Mouse (Mus musculus) liver, embryonic 15.5 days (tissue): ENCODE results near the gene Serpini1. TPM values are rescaled to one million over a fixed set of nuclear protein-coding genes. Genes with fewer than 3 reads are reported as not detected.
"Not testable (repeated sequence)": the region's sequence is repeated elsewhere in the genome, so short reads cannot be mapped to it uniquely, and the experiment has no call there.

Experiments
- ATAC-seq: fragments of 200-750 bp; cut with Nextera tagmentation; 2 replicates; pipeline ENCODE4 v1.8.0; 2017; ENCODE audit warnings: moderate number of reproducible peaks, mild to moderate bottlenecking, moderate library complexity; ENCODE audit not compliant: insufficient read depth
- H3K27ac ChIP-seq: fragments of 300-500 bp; sonication (generic); replicated peaks from 2 replicates; pipeline ENCODE4 v1.5.1; 2015; ENCODE audit warnings: mild to moderate bottlenecking, inconsistent platforms
- H3K27me3 ChIP-seq: fragments of 300-500 bp; sonication (generic); 2 replicates; pipeline ENCODE4 v1.6.1; 2015; ENCODE audit warnings: mild to moderate bottlenecking, inconsistent platforms
- H3K36me3 ChIP-seq: fragments of 300-500 bp; sonication (generic); replicated peaks from 2 replicates; pipeline ENCODE4 v1.6.1; 2015; ENCODE audit warnings: moderate library complexity, mild to moderate bottlenecking, inconsistent platforms
- H3K4me1 ChIP-seq: fragments of 300-500 bp; sonication (generic); replicated peaks from 2 replicates; pipeline ENCODE4 v1.6.1; 2015; ENCODE audit warnings: inconsistent platforms
- H3K4me2 ChIP-seq: fragments of 300-500 bp; sonication (generic); 2 replicates; pipeline ENCODE4 v1.6.1; 2015; ENCODE audit warnings: moderate library complexity, mild to moderate bottlenecking, inconsistent platforms
- H3K4me3 ChIP-seq: fragments of 300-500 bp; sonication (generic); replicated peaks from 2 replicates; pipeline ENCODE4 v1.5.1; 2015; ENCODE audit warnings: mild to moderate bottlenecking, inconsistent platforms
- H3K9ac ChIP-seq: fragments of 300-500 bp; sonication (generic); 2 replicates; pipeline ENCODE4 v1.6.1; 2015; ENCODE audit warnings: moderate library complexity, mild to moderate bottlenecking, inconsistent platforms
- H3K9me3 ChIP-seq: fragments of 300-500 bp; sonication (generic); replicated peaks from 2 replicates; pipeline ENCODE4 v1.6.1; 2016; ENCODE audit warnings: inconsistent platforms
- WGBS: fragments of 180-500 bp; shearing (Covaris S2); methylation state at CpG from one replicate; pipeline ENCODE4 v1.1.7; 2015; ENCODE audit warnings: mixed read lengths; ENCODE audit not compliant: insufficient replicate concordance; 5-methylcytosine and 5-hydroxymethylcytosine counted together
- polyA plus RNA-seq: library from polyadenylated mRNA; unstranded; fragments of >200 nt; fragmentation: Nextera tagmentation; extraction: Ambion mirVana; gene quantifications from 2 replicates; pipeline ENCODE4 v1.2.1, GENCODE M21; 2015

Gene Serpini1
- polyA plus RNA-seq, 1 experiment from 2014 or later = 0.52 TPM

DNA sequence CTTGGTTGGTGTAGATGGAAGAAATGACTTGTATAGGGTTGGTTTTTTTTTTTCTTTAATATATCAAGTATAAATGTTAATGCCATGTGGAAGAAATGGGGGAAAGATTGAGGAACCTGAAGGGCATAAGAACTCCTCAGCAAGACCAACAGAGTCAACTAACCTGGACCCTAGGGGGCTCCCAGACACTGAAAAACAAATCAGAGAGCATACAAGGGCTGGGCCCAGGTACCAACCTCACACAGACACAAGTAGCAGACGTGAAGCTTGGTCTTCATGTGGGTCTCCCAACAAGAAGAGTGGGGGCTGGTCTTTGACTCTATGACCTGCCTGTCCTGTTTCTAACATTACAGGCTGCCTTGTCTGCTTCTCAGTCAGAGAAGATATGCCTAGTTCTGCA, 82.2 kb downstream of the Serpini1 start:
- Histone ChIP-seq H3K4me3 (no peak overlapping the region), H3K27ac (no peak overlapping the region), H3K36me3 (no peaks in the 10 kb centered on the region), H3K27me3 (no peaks in the 10 kb centered on the region), H3K4me1 (no peaks in the 10 kb centered on the region), H3K4me2 (no peak overlapping the region), H3K9ac (no peak overlapping the region), H3K9me3 (no peaks in the 10 kb centered on the region)
- no peak for ATAC-seq
- WGBS = 13% methylated on average over 1 of the region's 1 CpGs

DNA sequence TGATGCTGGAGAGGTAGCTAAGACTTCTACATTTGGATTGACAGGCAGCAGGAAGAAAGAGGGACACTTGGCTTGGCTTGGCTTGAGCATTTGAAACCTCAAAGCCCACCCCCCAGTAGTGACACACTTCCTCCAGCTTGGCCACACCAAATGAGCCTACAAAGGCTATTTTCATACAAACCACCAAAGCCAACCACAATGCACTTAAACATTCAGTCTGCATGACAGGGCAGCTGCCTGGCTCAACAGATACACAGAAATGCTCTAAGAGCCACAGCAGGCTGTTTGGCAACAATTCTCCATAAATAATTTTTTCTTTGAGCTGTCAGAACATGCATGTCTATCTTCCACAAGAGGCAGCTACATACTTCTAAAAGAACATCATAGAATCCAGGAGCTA, 90.2 kb downstream of the Serpini1 start:
- H3K9me3 ChIP-seq = no peaks in the 10 kb centered on the region
- no peak overlapping the region for H3K9ac ChIP-seq
- no peak overlapping the region for H3K4me3 ChIP-seq
- H3K4me2 ChIP-seq = no peak overlapping the region
- H3K27ac ChIP-seq = no peak overlapping the region
- H3K27me3 ChIP-seq = no peaks in the 10 kb centered on the region
- no peak for ATAC-seq
- H3K4me1 ChIP-seq = no peaks in the 10 kb centered on the region
- H3K36me3 ChIP-seq = no peaks in the 10 kb centered on the region

DNA sequence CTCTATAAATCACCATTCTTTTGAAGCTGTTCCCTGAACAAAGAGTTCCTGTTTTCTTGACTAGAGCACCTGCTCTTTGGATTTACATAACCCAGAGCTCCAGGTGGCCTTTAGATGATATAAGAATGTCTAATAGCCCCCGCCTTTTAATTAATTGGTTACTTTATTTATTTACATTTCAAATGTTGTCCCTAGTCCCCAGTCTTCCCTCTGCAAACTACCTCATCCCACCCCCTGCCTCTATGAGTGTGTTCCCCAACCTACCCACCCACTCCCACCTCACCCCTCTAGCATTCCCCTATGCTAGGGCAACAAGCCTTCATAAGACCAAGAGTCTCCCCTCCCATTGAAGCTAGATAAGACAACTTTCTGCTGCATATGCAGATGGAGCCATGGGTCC, 90.9 kb downstream of the Serpini1 start:
- Histone ChIP-seq H3K27ac (no peak overlapping the region), H3K4me3 (no peak overlapping the region)
- WGBS = 56% methylated on average over 1 of the region's 1 CpGs

DNA sequence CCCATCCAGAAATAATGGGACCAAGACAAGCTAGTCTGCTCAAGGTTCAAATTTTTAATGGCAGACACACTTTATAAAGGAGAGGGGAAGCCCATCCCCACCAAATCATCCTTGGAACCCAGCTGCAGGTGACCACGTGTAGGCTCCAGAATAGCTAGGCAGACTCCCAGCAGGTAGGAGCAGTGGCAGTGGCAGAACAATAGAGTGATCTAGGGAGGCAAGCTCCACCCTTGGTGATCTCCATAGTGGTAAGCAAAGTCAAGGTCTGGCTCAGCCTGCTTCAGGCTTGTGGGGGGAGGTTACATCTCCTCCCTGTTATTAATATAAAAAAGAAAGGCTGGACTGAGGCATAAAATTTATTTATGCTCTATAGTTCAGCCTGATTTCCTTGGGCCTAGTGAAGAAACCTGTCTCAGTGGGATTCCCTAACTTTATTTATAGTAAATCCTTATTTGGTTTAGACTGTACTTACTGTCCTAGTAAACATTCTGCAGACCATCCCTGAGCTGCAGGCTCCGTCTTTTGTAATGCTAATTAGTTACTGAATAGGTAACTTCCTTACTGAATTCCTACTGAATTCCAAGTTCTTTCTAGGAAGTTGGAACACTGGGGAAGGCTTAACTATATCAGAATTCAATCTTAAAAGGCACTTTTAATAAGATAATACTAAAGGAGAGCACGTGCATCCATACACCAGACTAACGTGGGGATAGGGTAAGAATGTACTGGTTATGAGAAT, 93.2 kb downstream of the Serpini1 start:
- not testable (repeated sequence) for ATAC-seq, H3K27ac ChIP-seq, H3K9me3 ChIP-seq, H3K9ac ChIP-seq, H3K4me2 ChIP-seq, H3K4me3 ChIP-seq, H3K4me1 ChIP-seq, H3K27me3 ChIP-seq, H3K36me3 ChIP-seq
- WGBS = 44% methylated on average over 4 of the region's 4 CpGs

More for the DNA sequence above, 90.9 kb downstream of the Serpini1 start:
- Histone ChIP-seq H3K4me2 (no peak overlapping the region), H3K9ac (no peak overlapping the region), H3K9me3 (no peaks in the 10 kb centered on the region), H3K4me1 (no peaks in the 10 kb centered on the region), H3K27me3 (no peaks in the 10 kb centered on the region), H3K36me3 (no peaks in the 10 kb centered on the region)
- no peak for ATAC-seq

DNA sequence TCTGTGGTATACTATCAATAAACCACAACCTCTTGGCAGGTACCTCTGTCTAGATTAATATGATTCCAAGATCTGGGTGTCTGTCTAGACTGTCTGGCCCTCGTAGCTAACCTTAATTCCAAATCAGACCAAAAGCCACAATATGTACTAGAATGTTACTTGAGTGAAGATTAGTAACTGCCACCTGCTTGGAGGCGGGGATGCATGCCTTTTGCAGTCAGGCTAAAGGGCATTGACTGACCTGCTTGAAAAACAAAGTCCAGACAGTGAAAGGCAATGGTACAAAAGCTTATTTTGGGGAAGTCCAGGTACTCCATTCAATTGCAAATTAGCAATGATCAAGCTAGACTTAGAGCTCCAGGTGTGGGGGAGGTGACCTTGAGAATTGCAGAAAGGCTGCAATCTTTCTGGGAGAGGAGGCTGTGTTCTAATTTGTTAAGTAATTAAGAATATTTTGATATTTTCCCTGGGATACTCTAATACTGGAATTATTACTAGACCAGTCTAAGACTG, 94.3 kb downstream of the Serpini1 start:
- H3K36me3 ChIP-seq = no peaks in the 10 kb centered on the region
- H3K4me1 ChIP-seq = no peaks in the 10 kb centered on the region
- 36% methylated on average over 2 of the region's 2 CpGs for WGBS
- H3K9me3 ChIP-seq = no peaks in the 10 kb centered on the region
- H3K4me2 ChIP-seq = no peak overlapping the region
- H3K9ac ChIP-seq = no peak overlapping the region
- ATAC-seq = no peak
- no peaks in the 10 kb centered on the region for H3K27me3 ChIP-seq
- no peak overlapping the region for H3K4me3 ChIP-seq
- H3K27ac ChIP-seq = no peak overlapping the region

DNA sequence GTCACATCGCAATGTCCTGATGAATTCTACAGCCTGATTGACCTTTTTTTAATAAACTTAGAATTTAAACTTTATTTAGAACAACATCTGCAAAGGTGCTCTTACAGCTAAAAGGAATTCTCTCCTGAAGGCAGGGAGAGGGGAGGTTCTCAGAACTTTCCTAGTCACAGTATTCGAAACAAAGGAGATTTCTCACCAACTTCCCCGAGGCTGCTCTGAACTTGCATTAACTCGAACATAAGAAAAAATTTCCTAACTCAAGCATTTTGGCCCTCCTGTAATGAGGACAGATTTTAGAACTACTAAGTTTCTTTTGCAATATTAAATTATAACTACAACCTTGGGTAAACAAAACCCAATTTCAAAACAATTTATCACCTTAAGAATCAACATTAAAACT, 96.6 kb downstream of the Serpini1 start:
- H3K9me3 ChIP-seq, H3K4me1 ChIP-seq, H3K27me3 ChIP-seq, H3K4me3 ChIP-seq, H3K4me2 ChIP-seq, H3K9ac ChIP-seq, H3K27ac ChIP-seq, H3K36me3 ChIP-seq, ATAC-seq: not testable (repeated sequence)
- 61% methylated on average over 4 of the region's 4 CpGs for WGBS

DNA sequence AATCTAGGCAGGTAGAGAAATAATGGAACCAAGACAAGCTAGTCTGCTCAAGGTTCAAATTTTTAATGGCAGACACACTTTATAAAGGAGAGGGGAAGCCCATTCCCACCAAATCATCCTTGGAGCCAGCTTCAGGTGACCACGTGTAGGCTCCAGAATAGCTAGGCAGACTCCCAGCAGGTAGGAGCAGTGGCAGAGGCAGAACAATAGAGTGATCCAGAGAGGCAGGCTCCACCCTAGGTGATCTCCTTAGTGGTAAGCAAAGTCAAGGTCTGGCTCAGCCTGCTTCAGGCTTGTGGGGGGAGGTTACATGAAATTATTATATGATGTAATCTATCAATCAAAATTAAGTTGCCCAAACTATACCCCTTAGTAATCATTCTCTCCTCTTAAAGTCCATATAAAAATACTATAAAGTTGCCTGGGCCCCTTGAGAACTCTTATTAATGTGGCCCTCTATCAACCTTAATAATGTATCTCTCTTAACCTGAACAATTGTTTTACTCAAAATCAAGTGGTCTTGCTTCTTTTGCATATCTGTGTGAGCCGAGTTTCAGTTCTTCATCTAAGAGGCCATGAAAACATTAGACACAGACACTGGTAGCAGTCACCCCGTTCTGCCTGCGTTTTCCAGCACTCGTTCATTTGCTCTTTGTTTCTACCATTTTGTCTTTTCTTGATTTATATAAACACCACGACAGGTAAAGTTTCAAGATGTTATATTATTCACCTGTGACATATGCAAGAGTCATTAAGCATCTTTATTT, 98.4 kb downstream of the Serpini1 start:
- H3K4me2 ChIP-seq = no peak overlapping the region
- no peaks in the 10 kb centered on the region for H3K36me3 ChIP-seq
- H3K4me3 ChIP-seq = no peak overlapping the region
- H3K4me1 ChIP-seq = no peaks in the 10 kb centered on the region
- no peaks in the 10 kb centered on the region for H3K27me3 ChIP-seq
- no peak overlapping the region for H3K9ac ChIP-seq
- H3K9me3 ChIP-seq = no peaks in the 10 kb centered on the region
- WGBS = 63% methylated on average over 6 of the region's 6 CpGs
- no peak overlapping the region for H3K27ac ChIP-seq
- no peak for ATAC-seq

DNA sequence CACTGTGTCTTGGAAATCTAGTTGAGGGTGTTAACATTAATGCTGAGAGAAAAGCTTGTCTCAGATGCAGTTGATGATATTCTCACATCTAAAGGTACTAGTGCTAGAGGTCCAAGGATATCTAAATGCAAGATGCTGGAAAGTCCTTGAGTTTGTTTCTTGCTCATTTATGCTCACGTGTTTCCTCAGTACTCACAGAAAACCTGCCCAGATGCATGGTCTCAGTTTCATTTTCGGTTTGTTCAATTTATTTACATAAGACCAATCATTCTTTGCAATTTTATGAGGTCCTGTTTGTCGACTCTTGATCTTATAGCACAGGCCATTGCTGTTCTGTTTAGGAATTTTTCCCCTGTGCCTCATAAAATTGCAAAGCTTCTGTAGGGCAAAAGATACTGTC, 109.6 kb downstream of the Serpini1 start:
- ATAC-seq = no peak
- no peaks in the 10 kb centered on the region for H3K36me3 ChIP-seq
- 51% methylated on average over 3 of the region's 3 CpGs for WGBS

DNA sequence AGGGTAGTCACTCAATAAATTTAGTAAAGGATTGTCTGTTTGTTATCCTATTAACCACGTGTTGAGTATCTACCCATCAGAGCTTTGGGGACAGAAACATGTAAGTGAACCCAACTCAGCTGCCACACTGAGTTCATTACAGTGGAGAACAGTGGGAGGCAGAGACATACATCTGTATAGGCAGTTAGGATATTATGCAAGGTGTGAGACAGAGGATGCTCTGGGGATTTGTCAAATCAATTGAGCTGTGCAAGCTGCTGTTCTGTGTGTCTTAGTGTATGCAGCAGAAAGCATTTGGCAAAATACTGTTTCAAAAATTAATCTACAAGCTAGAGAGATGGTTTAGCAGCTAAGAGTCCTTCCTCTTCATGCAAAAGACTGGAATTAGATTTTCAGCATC, 113.1 kb downstream of the Serpini1 start:
- H3K9ac ChIP-seq = no peak overlapping the region
- no peaks in the 10 kb centered on the region for H3K4me1 ChIP-seq
- no peak overlapping the region for H3K4me3 ChIP-seq
- no peak for ATAC-seq
- H3K36me3 ChIP-seq = no peaks in the 10 kb centered on the region
- 23% methylated on average over 1 of the region's 1 CpGs for WGBS
- no peak overlapping the region for H3K27ac ChIP-seq
- no peaks in the 10 kb centered on the region for H3K27me3 ChIP-seq
- H3K4me2 ChIP-seq = no peak overlapping the region
- no peaks in the 10 kb centered on the region for H3K9me3 ChIP-seq

More for the DNA sequence above, 109.6 kb downstream of the Serpini1 start:
- H3K4me2 ChIP-seq = no peak overlapping the region
- no peaks in the 10 kb centered on the region for H3K27me3 ChIP-seq
- no peaks in the 10 kb centered on the region for H3K4me1 ChIP-seq
- no peak overlapping the region for H3K4me3 ChIP-seq
- H3K9me3 ChIP-seq = no peaks in the 10 kb centered on the region
- H3K9ac ChIP-seq = no peak overlapping the region
- H3K27ac ChIP-seq = no peak overlapping the region

DNA sequence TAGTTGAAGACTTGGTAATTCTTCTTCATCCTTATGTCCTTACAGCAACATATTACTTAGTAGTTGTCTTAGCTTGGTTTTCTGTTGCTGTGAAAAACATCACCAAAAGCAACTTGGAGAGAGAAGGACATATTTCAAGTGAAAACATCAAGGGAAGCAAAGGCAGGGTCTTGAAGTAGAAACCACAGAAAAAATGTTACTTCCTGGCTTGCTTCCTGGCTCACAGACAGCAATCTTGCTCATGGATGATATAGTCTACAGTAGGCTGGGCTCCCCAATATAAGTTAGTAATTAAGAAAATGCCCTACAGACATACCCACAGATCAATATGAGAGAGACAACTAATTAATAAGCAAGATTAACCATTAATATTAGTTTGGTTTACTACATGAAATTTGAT, 125.5 kb downstream of the Serpini1 start:
- no peak for ATAC-seq
- Histone ChIP-seq H3K36me3 (no peaks in the 10 kb centered on the region), H3K9me3 (no peaks in the 10 kb centered on the region), H3K27ac (no peak overlapping the region), H3K9ac (no peak overlapping the region), H3K4me3 (no peak overlapping the region), H3K4me2 (no peak overlapping the region), H3K4me1 (no peaks in the 10 kb centered on the region), H3K27me3 (no peaks in the 10 kb centered on the region)

DNA sequence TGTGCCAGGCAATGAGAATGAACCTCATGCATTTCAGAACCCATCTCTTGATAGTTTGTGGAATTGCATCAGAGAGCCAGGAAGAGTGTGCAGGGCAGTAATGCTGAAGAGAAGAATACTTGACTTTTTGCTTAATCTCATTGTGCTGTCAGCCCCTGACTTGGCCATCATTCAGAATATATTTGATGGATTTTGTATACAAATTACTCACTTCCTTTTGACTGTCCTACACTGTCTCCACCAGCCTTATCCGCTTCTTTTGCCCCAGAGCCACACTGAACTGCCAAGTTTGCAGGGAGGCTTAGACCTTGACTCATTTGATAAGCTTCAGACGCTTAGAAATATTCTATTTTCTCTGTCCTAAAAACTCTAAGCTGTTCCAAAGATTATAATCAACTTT, 129.4 kb downstream of the Serpini1 start:
- ATAC-seq = no peak
- H3K27ac ChIP-seq = no peak overlapping the region
- no peak overlapping the region for H3K4me3 ChIP-seq
- no peaks in the 10 kb centered on the region for H3K36me3 ChIP-seq
- H3K9me3 ChIP-seq = no peaks in the 10 kb centered on the region
- 38% methylated on average over 2 of the region's 2 CpGs for WGBS
- H3K9ac ChIP-seq = no peak overlapping the region
- no peak overlapping the region for H3K4me2 ChIP-seq
- H3K27me3 ChIP-seq = no peaks in the 10 kb centered on the region
- H3K4me1 ChIP-seq = no peaks in the 10 kb centered on the region
